Mouse (Mus musculus) limb, embryonic 14.5 days (tissue): ENCODE measurements around the gene Kat2b. TPM values are rescaled to one million over a fixed set of nuclear protein-coding genes. Genes with fewer than 3 reads are reported as not detected.

Experiments
- ATAC-seq: fragments of 200-750 bp; cut with Nextera tagmentation; 2 replicates; pipeline ENCODE4 v1.8.0; 2017; ENCODE audit warnings: low read depth, moderate number of reproducible peaks, moderate TSS enrichment; ENCODE audit not compliant: low FRiP score
- DNase-seq: peaks from one replicate; pipeline ENCODE4 v3.0.0-alpha.2; 2015; ENCODE audit warnings: low spot score
- H3K27ac ChIP-seq: fragments of 300-500 bp; sonication (generic); replicated peaks from 2 replicates; pipeline ENCODE4 v1.5.1; 2014; ENCODE audit warnings: low read depth, mild to moderate bottlenecking, low read length, moderate library complexity, mixed read lengths
- H3K27me3 ChIP-seq: fragments of 300-500 bp; sonication (generic); 2 replicates; pipeline ENCODE4 v1.6.1; 2014; ENCODE audit warnings: low read length, mixed read lengths; ENCODE audit not compliant: control insufficient read depth, insufficient read depth
- H3K36me3 ChIP-seq: fragments of 300-500 bp; sonication (generic); 2 replicates; pipeline ENCODE4 v1.6.1; 2014; ENCODE audit warnings: mild to moderate bottlenecking, low read length, moderate library complexity, mixed read lengths; ENCODE audit not compliant: control insufficient read depth, insufficient read depth
- H3K4me1 ChIP-seq: fragments of 300-500 bp; sonication (generic); 2 replicates; pipeline ENCODE4 v1.6.1; 2014; ENCODE audit warnings: antibody characterized with exemption, low read length, mixed read lengths; ENCODE audit not compliant: control insufficient read depth, insufficient read depth
- H3K4me2 ChIP-seq: fragments of 300-500 bp; sonication (generic); replicated peaks from 2 replicates; pipeline ENCODE4 v1.6.1; 2014; ENCODE audit warnings: low read depth, mild to moderate bottlenecking, low read length, moderate library complexity; ENCODE audit not compliant: severe bottlenecking
- H3K4me3 ChIP-seq: fragments of 300-500 bp; sonication (generic); replicated peaks from 2 replicates; pipeline ENCODE4 v1.5.1; 2014; ENCODE audit warnings: low read length
- H3K9ac ChIP-seq: fragments of 300-500 bp; sonication (generic); 2 replicates; pipeline ENCODE4 v1.6.1; 2014; ENCODE audit warnings: mild to moderate bottlenecking, low read depth, low read length, moderate library complexity; ENCODE audit not compliant: severe bottlenecking
- H3K9me3 ChIP-seq: fragments of 300-500 bp; sonication (generic); 2 replicates; pipeline ENCODE4 v1.6.1; 2016; ENCODE audit warnings: low read length; ENCODE audit not compliant: control insufficient read depth
- POLR2A ChIP-seq: fragments of 200-500 bp; IDR thresholded peaks from 2 replicates; pipeline ENCODE4 v1.8.0; 2012; ENCODE audit warnings: inconsistent platforms, mild to moderate bottlenecking, moderate library complexity, borderline replicate concordance; ENCODE audit not compliant: insufficient read depth, insufficient read length; ENCODE audit errors: extremely low read depth
- WGBS: fragments of 180-500 bp; shearing (Covaris S2); extraction: QIAGEN DNeasy Blood & Tissue Kit; methylation state at CpG from one replicate; pipeline ENCODE4 v1.1.7; 2014; 5-methylcytosine and 5-hydroxymethylcytosine counted together
- polyA plus RNA-seq, 2 experiments: library from polyadenylated mRNA; depleted of rRNA in 1 of 2; stranded (reverse) in 1 of 2; unstranded in 1 of 2; fragments of >200 nt; fragmentation: Nextera tagmentation in 1 of 2; extraction: Ambion mirVana in 1 of 2; gene quantifications; 2 replicates each; pipeline versions ENCODE4 v1.2.1 to v1.2.3; 2012 to 2014

The Kat2b gene
- polyA plus RNA-seq, 2 experiments, result 7.9 to 10.0 TPM

GRCm38 (mm10) chr17:53579612-53580011, 13.0 kb downstream of the Kat2b start:
- no peak for TF ChIP-seq POLR2A
- no peaks in the 10 kb centered on the region for H3K27me3 ChIP-seq
- 73% methylated on average over 4 of the region's 4 CpGs for WGBS

GRCm38 (mm10) chr17:53580237-53580636, 13.6 kb downstream of the Kat2b start:
- no peak overlapping the region for H3K4me3 ChIP-seq
- H3K9ac ChIP-seq, result no peak overlapping the region
- H3K4me1 ChIP-seq, result peaks cover 12% of the 10 kb centered on the region; the same call in 1 of the 2 replicates
- no peaks in the 10 kb centered on the region for H3K9me3 ChIP-seq
- TF ChIP-seq POLR2A, result no peak
- no peak overlapping the region for H3K4me2 ChIP-seq
- no peak for ATAC-seq
- H3K27ac ChIP-seq, result no peak overlapping the region
- H3K36me3 ChIP-seq, result no peaks in the 10 kb centered on the region
- DNase-seq, result no peak
- no peaks in the 10 kb centered on the region for H3K27me3 ChIP-seq
- WGBS, result 65% methylated on average over 3 of the region's 3 CpGs

More at GRCm38 (mm10) chr17:53579612-53580011, 13.0 kb downstream of the Kat2b start:
- H3K9ac ChIP-seq, result no peak overlapping the region
- ATAC-seq (no peak), DNase-seq (no peak)
- H3K4me1 ChIP-seq, result peaks cover 12% of the 10 kb centered on the region; the same call in 1 of the 2 replicates
- no peak overlapping the region for H3K4me3 ChIP-seq
- no peak overlapping the region for H3K4me2 ChIP-seq
- H3K36me3 ChIP-seq, result no peaks in the 10 kb centered on the region
- H3K27ac ChIP-seq, result no peak overlapping the region
- H3K9me3 ChIP-seq, result no peaks in the 10 kb centered on the region

- H3K4me1 ChIP-seq, result peaks cover 12% of the 10 kb centered on the region; the same call in 1 of the 2 replicates
- no peak overlapping the region for H3K4me3 ChIP-seq
- H3K27ac ChIP-seq, result no peak overlapping the region
- no peaks in the 10 kb centered on the region for H3K27me3 ChIP-seq
- H3K9me3 ChIP-seq, result no peaks in the 10 kb centered on the region
- 52% methylated on average over 4 of the region's 4 CpGs for WGBS
- no peak overlapping the region for H3K4me2 ChIP-seq
- DNase-seq (no peak), ATAC-seq (no peak)
- no peaks in the 10 kb centered on the region for H3K36me3 ChIP-seq
- no peak overlapping the region for H3K9ac ChIP-seq
- TF ChIP-seq POLR2A, result no peak
Measured at GRCm38 (mm10) chr17:53582026-53582585, 15.4 kb downstream of the Kat2b start.

- Histone ChIP-seq H3K27me3 (no peaks in the 10 kb centered on the region), H3K4me3 (no peak overlapping the region), H3K4me1 (peaks cover 9% of the 10 kb centered on the region; the same call in 1 of the 2 replicates), H3K9me3 (no peaks in the 10 kb centered on the region), H3K27ac (no peak overlapping the region), H3K9ac (no peak overlapping the region), H3K36me3 (no peaks in the 10 kb centered on the region), H3K4me2 (no peak overlapping the region)
- DNase-seq (no peak), ATAC-seq (no peak)
- 84% methylated on average over 7 of the region's 7 CpGs for WGBS
- TF ChIP-seq POLR2A, result no peak
Measured at GRCm38 (mm10) chr17:53582805-53583204, 16.1 kb downstream of the Kat2b start.

- Histone ChIP-seq H3K36me3 (no peaks in the 10 kb centered on the region), H3K9me3 (no peaks in the 10 kb centered on the region), H3K4me3 (no peak overlapping the region), H3K27me3 (no peaks in the 10 kb centered on the region), H3K4me1 (peaks cover 4% of the 10 kb centered on the region; the same call in 1 of the 2 replicates), H3K9ac (no peak overlapping the region), H3K27ac (no peak overlapping the region), H3K4me2 (no peak overlapping the region)
- no peak for TF ChIP-seq POLR2A
- ATAC-seq, result no peak
- WGBS, result 85% methylated on average over 11 of the region's 11 CpGs
- DNase-seq, result no peak
Measured at GRCm38 (mm10) chr17:53583846-53584579, 17.4 kb downstream of the Kat2b start.
